Mouse (Mus musculus) lung, embryonic 16.5 days (tissue): ENCODE data around the gene Sap25. TPM values are rescaled to one million over a fixed set of nuclear protein-coding genes. Genes with fewer than 3 reads are reported as not detected.

Experiments used
- ATAC-seq: fragments of 200-750 bp; cut with Nextera tagmentation; 2 replicates; pipeline ENCODE4 v1.8.0; 2017; ENCODE audit warnings: low read depth, mild to moderate bottlenecking, moderate library complexity
- H3K27ac ChIP-seq: fragments of 300-500 bp; sonication (generic); 2 replicates; pipeline ENCODE4 v1.5.1; 2014; ENCODE audit warnings: mild to moderate bottlenecking, control low read depth, low read length
- H3K27me3 ChIP-seq: fragments of 300-500 bp; sonication (generic); 2 replicates; pipeline ENCODE4 v1.6.1; 2014; ENCODE audit warnings: low read depth, low read length, mixed read lengths; ENCODE audit not compliant: control insufficient read depth, insufficient read depth
- H3K36me3 ChIP-seq: fragments of 300-500 bp; sonication (generic); 2 replicates; pipeline ENCODE4 v1.6.1; 2014; ENCODE audit warnings: low read length; ENCODE audit not compliant: control insufficient read depth, insufficient read depth
- H3K4me1 ChIP-seq: fragments of 300-500 bp; sonication (generic); replicated peaks from 2 replicates; pipeline ENCODE4 v1.6.1; 2014; ENCODE audit warnings: low read length, mixed read lengths; ENCODE audit not compliant: control insufficient read depth, insufficient read depth
- H3K4me2 ChIP-seq: fragments of 300-500 bp; sonication (generic); 2 replicates; pipeline ENCODE4 v1.6.1; 2014; ENCODE audit warnings: low read depth, low read length, control low read depth
- H3K4me3 ChIP-seq: fragments of 300-500 bp; sonication (generic); 2 replicates; pipeline ENCODE4 v1.5.1; 2014; ENCODE audit warnings: mild to moderate bottlenecking, low read length, control low read depth
- H3K9ac ChIP-seq: fragments of 300-500 bp; sonication (generic); 2 replicates; pipeline ENCODE4 v1.6.1; 2014; ENCODE audit warnings: low read length, control low read depth
- H3K9me3 ChIP-seq: fragments of 300-500 bp; sonication (generic); 2 replicates; pipeline ENCODE4 v1.6.1; 2016; ENCODE audit warnings: low read length; ENCODE audit not compliant: control insufficient read depth
- WGBS: fragments of 180-500 bp; shearing (Covaris S2); extraction: QIAGEN DNeasy Blood & Tissue Kit; methylation state at CpG from one replicate; pipeline ENCODE4 v1.1.7; 2014; 5-methylcytosine and 5-hydroxymethylcytosine counted together
- polyA plus RNA-seq: library from polyadenylated mRNA; unstranded; fragments of >200 nt; fragmentation: Nextera tagmentation; extraction: Ambion mirVana; gene quantifications from 2 replicates; pipeline ENCODE4 v1.2.1, GENCODE M21; 2015

The Sap25 gene
- polyA plus RNA-seq, 1 experiment from 2014 or later = 12.4 TPM

DNA sequence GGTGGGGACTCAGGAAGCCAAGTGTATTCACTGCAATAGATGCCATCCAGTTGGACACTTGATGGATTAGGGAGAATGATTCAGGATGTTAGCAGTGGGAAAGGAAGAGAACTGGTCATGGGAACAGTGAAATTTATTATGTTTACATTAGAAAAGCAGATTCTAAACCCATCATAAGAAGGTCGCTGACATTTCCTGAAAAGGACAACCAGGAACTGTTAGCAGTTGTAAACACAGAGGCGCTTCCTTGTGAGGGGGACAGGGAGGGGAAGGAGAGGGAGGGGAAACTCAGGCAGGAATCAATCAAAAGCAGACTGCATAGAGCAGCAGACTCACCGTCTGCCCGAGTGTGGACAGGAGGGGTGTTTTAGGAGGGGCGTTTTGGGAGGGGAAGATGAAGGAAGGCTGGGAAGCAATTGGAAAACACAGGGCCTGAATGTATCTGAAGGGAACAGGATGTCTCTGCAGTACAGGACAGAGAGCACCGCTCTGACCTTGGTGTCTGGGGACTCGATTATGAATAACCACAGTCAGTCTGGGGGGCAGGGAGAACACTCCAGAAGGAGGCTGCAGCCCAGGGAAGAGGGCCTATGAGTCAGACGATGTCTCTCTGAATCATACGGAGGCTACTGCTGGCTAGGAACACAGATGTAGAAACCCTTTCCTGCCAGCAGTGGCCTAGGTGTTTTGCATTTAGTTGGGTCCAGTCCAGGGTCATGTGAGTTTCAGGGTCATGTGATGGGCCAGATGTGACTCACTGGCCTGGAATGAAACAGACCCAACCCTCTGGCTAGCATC, 30.5 kb downstream of the Sap25 start:
- H3K27me3 ChIP-seq = no peaks in the 10 kb centered on the region
- 16% methylated on average over 9 of the region's 9 CpGs for WGBS
- peaks cover 14% of the 10 kb centered on the region for H3K4me1 ChIP-seq
- peak overlapping the region; percentile 40 for H3K27ac ChIP-seq
- H3K9ac ChIP-seq = no peak overlapping the region
- H3K4me3 ChIP-seq = no peak overlapping the region
- no peak overlapping the region for H3K4me2 ChIP-seq
- ATAC-seq = peak; percentile 82
- peaks cover 4% of the 10 kb centered on the region for H3K36me3 ChIP-seq
- no peaks in the 10 kb centered on the region for H3K9me3 ChIP-seq

DNA sequence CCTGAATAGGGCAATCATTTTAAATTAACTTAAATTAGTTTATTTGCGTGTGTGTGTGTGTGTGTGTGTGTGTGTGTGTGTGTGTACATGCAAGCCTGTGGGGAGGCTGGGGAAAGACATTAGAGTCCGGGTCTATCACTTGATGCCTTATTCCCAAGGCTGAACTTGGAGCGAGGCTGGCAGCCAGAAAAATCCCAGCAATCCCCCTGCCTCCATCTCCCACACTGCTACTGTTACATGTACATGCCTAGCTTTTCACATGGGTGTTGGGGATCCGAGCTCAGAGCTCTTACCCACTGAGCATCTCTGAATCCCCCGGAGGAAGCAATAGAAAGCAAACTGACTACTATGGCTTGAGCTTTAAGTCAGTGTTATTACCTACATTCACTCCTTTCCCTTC, 31.2 kb downstream of the Sap25 start:
- peaks cover 14% of the 10 kb centered on the region for H3K4me1 ChIP-seq
- no peak overlapping the region for H3K4me2 ChIP-seq
- H3K36me3 ChIP-seq = no peaks in the 10 kb centered on the region
- H3K9ac ChIP-seq = 0 out of 2 replicates have a peak overlapping the region, but pooled peaks have one; percentile 3
- no peak overlapping the region for H3K4me3 ChIP-seq
- 63% methylated on average over 5 of the region's 5 CpGs for WGBS
- H3K27me3 ChIP-seq = no peaks in the 10 kb centered on the region
- peak overlapping the region; percentile 40 for H3K27ac ChIP-seq
- no peaks in the 10 kb centered on the region for H3K9me3 ChIP-seq
- ATAC-seq = no peak

DNA sequence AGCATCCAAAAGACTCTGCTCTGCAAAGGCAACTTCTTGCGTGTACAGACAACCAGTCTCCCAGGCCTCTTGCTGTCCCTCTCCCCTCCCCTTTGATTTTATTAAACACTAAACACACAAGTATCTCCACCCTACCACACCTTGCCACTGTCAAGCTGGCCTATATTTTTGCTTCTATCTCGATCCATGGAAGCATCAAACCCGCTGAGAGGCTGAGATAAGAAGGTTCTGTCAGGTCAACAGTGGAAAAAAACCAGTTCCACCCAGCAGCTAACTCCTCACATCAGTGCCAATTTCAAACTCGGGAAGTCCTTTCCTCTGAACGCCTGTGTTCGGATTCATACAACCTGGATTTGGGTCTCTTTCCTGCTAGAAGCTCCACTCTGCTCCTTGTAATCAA, 31.9 kb downstream of the Sap25 start:
- Histone ChIP-seq H3K9me3 (no peaks in the 10 kb centered on the region), H3K36me3 (no peaks in the 10 kb centered on the region), H3K4me1 (peaks cover 14% of the 10 kb centered on the region), H3K9ac (no peak overlapping the region), H3K27me3 (no peaks in the 10 kb centered on the region), H3K27ac (no peak overlapping the region), H3K4me3 (no peak overlapping the region), H3K4me2 (no peak overlapping the region)
- 74% methylated on average over 6 of the region's 6 CpGs for WGBS
- ATAC-seq = no peak

DNA sequence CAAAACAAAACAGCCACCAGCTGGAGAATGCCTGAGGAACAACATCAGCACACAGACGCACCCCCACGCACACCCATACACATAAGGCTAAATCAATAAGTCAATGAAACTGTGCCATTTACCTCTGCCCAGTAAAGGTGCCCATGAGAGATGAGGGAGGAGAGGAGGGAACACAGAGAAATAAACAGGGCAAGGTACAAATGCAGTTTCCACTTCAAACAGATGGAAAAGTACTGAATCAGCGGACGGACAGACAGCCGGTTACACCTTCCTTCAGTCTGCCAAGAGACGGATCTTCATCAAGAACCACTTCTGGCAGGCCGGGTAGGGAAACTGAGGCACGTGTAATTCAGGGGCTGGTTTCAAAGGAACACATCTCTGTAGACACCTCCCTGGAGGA, 33.7 kb downstream of the Sap25 start:
- Histone ChIP-seq H3K4me1 (peaks cover 14% of the 10 kb centered on the region), H3K9ac (no peak overlapping the region), H3K27ac (no peak overlapping the region), H3K27me3 (no peaks in the 10 kb centered on the region), H3K36me3 (no peaks in the 10 kb centered on the region), H3K4me2 (no peak overlapping the region), H3K9me3 (no peaks in the 10 kb centered on the region), H3K4me3 (no peak overlapping the region)
- 95% methylated on average over 8 of the region's 8 CpGs for WGBS
- no peak for ATAC-seq

DNA sequence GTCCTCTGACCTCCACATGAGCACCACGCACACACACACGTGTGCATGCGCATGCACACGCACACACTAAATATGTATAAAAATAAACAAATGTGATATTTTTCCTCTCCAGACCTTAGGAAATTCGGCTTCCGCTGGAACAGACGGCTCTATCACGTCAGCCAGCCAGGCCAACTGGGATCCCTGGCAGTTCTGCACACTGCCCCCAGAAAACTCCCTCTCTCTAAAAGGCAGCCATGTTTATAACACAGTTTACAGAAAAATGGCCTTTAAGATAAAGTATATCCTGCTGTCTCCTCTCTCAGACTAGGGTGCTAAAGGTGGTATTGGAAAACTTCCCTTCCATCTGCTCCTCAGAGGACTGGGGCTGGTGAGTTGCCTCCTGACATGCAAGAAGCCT, 36.7 kb downstream of the Sap25 start:
- no peaks in the 10 kb centered on the region for H3K9me3 ChIP-seq
- H3K4me2 ChIP-seq = no peak overlapping the region
- ATAC-seq = no peak
- H3K9ac ChIP-seq = no peak overlapping the region
- no peaks in the 10 kb centered on the region for H3K36me3 ChIP-seq
- no peak overlapping the region for H3K27ac ChIP-seq
- H3K4me1 ChIP-seq = peaks cover under 1% of the 10 kb centered on the region
- H3K4me3 ChIP-seq = no peak overlapping the region
- WGBS = 85% methylated on average over 8 of the region's 8 CpGs
- H3K27me3 ChIP-seq = no peaks in the 10 kb centered on the region

DNA sequence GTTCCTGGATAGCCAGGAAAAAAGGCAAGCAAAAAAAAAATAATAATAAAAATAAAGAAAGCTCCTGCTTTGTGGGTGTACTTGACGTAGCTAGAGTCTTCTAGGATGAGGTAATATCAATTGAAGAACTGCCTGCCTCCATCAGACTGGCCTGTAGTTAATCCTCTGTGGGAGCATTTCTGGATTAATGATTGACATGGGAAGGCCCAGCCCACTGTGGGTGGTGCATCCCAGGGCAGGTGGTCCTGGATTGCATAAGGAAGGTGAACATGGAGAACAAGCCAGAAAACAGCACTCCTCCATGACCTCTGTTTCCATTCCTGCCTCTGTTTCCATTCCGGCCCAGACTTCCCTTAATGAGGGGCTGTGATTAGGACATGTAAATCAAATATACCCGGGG, 37.6 kb downstream of the Sap25 start:
- Histone ChIP-seq H3K36me3 (no peaks in the 10 kb centered on the region), H3K9me3 (no peaks in the 10 kb centered on the region), H3K27me3 (no peaks in the 10 kb centered on the region), H3K27ac (no peak overlapping the region), H3K4me3 (no peak overlapping the region), H3K9ac (no peak overlapping the region), H3K4me1 (peaks cover 10% of the 10 kb centered on the region), H3K4me2 (no peak overlapping the region)
- no peak for ATAC-seq
- 78% methylated on average over 3 of the region's 3 CpGs for WGBS

DNA sequence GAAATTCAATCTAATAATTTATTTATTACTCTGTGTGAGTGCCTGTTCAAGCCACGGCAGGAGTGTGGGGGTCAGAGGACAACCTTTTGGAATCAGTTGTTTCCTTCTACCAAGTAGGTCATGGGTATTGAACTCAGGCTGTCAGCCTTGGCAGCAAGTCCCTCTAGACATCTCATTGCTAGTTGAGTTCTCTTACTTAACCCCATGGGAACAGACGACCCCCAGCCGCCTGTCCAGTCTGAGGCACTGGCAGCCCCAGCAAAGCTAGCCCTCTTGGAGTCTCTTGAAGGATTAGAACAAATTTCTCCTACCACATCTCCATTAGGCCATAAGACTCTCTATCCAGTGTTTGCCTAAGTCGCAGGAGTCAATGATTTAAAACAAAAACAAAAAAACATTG, 38.6 kb downstream of the Sap25 start:
- 62% methylated on average over 4 of the region's 4 CpGs for WGBS
- no peak for ATAC-seq
- no peaks in the 10 kb centered on the region for H3K9me3 ChIP-seq

DNA sequence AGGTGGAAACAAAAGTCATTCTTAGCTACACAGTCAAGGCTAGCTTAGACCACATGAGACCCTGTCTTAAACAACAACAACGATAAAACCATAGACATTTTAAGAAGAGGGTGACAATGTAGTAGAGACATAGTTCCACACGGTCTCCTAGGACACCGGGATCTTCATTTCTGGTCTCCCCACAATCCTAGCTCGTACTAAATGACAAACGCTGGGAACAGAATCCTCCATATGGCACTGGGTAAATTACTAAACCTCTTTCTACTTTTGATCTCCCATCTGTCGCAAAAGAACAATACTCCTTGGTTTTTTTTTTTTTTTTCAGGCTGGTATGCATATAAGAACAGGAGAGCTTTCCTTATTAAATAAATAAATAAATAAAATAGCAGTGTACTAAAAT, 41.4 kb downstream of the Sap25 start:
- no peaks in the 10 kb centered on the region for H3K27me3 ChIP-seq
- H3K36me3 ChIP-seq = no peaks in the 10 kb centered on the region
- no peak overlapping the region for H3K4me2 ChIP-seq
- H3K4me3 ChIP-seq = no peak overlapping the region
- peaks cover 13% of the 10 kb centered on the region for H3K4me1 ChIP-seq
- no peaks in the 10 kb centered on the region for H3K9me3 ChIP-seq
- no peak overlapping the region for H3K9ac ChIP-seq
- no peak overlapping the region for H3K27ac ChIP-seq
- ATAC-seq = no peak
- 83% methylated on average over 6 of the region's 6 CpGs for WGBS

More for the DNA sequence above, 38.6 kb downstream of the Sap25 start:
- Histone ChIP-seq H3K27me3 (no peaks in the 10 kb centered on the region), H3K4me1 (peaks cover 10% of the 10 kb centered on the region), H3K4me3 (no peak overlapping the region), H3K36me3 (no peaks in the 10 kb centered on the region), H3K4me2 (no peak overlapping the region), H3K9ac (no peak overlapping the region), H3K27ac (no peak overlapping the region)

DNA sequence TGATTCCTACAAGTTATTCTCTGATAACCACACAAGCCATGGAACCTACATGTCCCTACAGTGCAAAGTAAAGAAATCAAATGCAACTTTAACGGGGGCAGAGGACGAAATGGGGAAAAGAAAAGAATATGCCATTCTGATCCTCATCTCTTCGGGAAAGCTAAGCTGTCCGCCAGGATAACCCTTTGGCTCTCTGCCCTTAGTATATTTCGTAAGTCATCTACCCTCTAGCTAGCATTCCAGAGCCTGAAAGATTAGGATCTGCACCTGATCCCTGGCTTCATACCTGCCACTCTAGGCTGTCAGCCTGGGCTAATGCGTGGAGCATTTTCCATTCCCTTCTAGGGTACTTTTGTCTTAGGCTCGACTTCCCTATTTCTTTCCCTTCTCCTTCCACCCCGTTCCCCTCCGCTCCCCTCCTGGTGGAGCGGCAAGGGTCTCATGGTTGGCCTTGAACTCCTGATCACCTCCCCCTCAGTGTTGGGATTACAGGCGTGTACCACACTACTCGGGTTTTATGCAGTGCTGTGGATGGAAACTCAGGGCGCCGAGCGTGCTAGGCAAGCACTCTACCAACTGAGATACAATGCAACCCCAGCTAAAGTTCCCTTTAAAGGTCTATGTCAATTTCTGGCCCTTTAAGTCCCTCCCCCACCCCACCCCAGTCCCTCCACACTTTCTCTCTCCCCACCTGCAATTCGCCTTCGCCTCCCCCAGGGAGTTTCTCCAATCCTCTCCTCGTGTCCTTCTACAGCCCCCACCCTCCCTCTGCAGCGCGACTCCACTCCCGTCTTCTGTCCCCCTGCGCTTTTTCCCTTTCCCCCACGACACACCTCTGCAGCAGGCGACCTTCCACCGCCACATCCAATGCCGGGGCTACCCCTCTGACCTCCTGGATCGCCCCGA, 42.5 kb downstream of the Sap25 start:
- H3K4me3 ChIP-seq = peak overlapping the region; percentile 82
- no peaks in the 10 kb centered on the region for H3K36me3 ChIP-seq
- no peaks in the 10 kb centered on the region for H3K9me3 ChIP-seq
- peak overlapping the region; percentile 71 for H3K27ac ChIP-seq
- H3K9ac ChIP-seq = peak overlapping the region; percentile 69
- ATAC-seq = peak; percentile 1; the same call in 1 of the 2 replicates
- peaks cover 13% of the 10 kb centered on the region for H3K4me1 ChIP-seq
- whole genome bisulfite sequencing = 4% methylated on average over 28 of the region's 28 CpGs
- H3K4me2 ChIP-seq = peak overlapping the region; percentile 98
- H3K27me3 ChIP-seq = no peaks in the 10 kb centered on the region
